In genomic region chr4:152009076-152010051, GRCm38 (mm10) we compare ENCODE assay signal across 8 mouse cellular contexts. TPM values are rescaled to one million over a fixed set of nuclear protein-coding genes. Genes with fewer than 3 reads are reported as not detected.
DNase-seq lines count a peak whose midpoint lies in the region; ATAC-seq and TF ChIP-seq lines count a peak whose summit lies in the region.

No protein-coding gene starts in this region.

- peak overlapping the region; percentile 83 for H3K9ac ChIP-seq in liver, postnatal 0 days (replicated peaks)

- ATAC-seq in liver, postnatal 0 days = peak; percentile 51

- DNase-seq in B cell, adult 2 months = peak; percentile 52 to 61
- peak; percentile 84 for DNase-seq in ZHBTc4 (ENCODE audit: low read depth, low spot score)
- peak; percentile 47 for DNase-seq in embryo, embryonic 9.5 days (ENCODE audit: extremely low spot score)
- peak; percentile 49 for DNase-seq in heart, adult 8-10 months (ENCODE audit: low spot score)
- DNase-seq in layer of hippocampus, adult 18-20 months (ENCODE audit: low spot score in 2 of 2) = peak; percentile 69 to 75
- DNase-seq in liver, postnatal 0 days = peak; percentile 64
- DNase-seq in thymus, postnatal 14 days = peak; percentile 66

- H3K36me3 ChIP-seq in liver, postnatal 0 days (replicated peaks; ENCODE audit: insufficient read depth, low read length) = peaks cover 12% of the 10 kb centered on the region; the same call in 1 of the 2 replicates

- 3% methylated on average over 106 of the region's 115 CpGs for WGBS in liver, postnatal 0 days (ENCODE audit: insufficient replicate concordance)
- under 1% methylated on average over 115 of the region's 115 CpGs for WGBS in olfactory bulb, adult 2 months

- TF ChIP-seq EP300 in liver, postnatal 0 days (IDR thresholded peaks at IDR 0.05; ENCODE audit: low read depth) = no peak

- no peak for TF ChIP-seq POLR2A in olfactory bulb, adult 2 months (IDR thresholded peaks at IDR 0.05; ENCODE audit: insufficient read depth, low read depth, low read length)

- TF ChIP-seq CTCF in liver, postnatal 0 days (IDR thresholded peaks at IDR 0.05; ENCODE audit: low read depth) = no peak
- TF ChIP-seq CTCF in olfactory bulb, adult 2 months (IDR thresholded peaks at IDR 0.05; ENCODE audit: insufficient read depth, low read depth, low read length) = peak; percentile 28; the same call in 1 of the 2 replicates

- H3K27ac ChIP-seq in liver, postnatal 0 days (ENCODE audit: low read depth) = peak overlapping the region; percentile 96
- H3K27ac ChIP-seq in olfactory bulb, adult 2 months (ENCODE audit: insufficient read depth, low read depth, low read length) = peak overlapping the region; percentile 60

- H3K4me3 ChIP-seq in liver, postnatal 0 days (ENCODE audit: low read depth, low read length) = peak overlapping the region; percentile 87
- peak overlapping the region; percentile 78 for H3K4me3 ChIP-seq in olfactory bulb, adult 2 months (ENCODE audit: insufficient read depth, low read depth, low read length)

- peak overlapping the region; percentile 95 for H3K4me2 ChIP-seq in liver, postnatal 0 days (ENCODE audit: low read depth, low read length)

- H3K9me3 ChIP-seq in liver, postnatal 0 days (ENCODE audit: low read length) = no peaks in the 10 kb centered on the region

- H3K4me1 ChIP-seq in liver, postnatal 0 days (ENCODE audit: insufficient read depth) = peaks cover 37% of the 10 kb centered on the region
- H3K4me1 ChIP-seq in olfactory bulb, adult 2 months (ENCODE audit: control insufficient read depth, insufficient read depth, low read length) = peaks cover 46% of the 10 kb centered on the region

- H3K27me3 ChIP-seq in liver, postnatal 0 days (ENCODE audit: insufficient read depth, low read length) = peaks cover 3% of the 10 kb centered on the region; the same call in 1 of the 2 replicates

RNA-seq across cellular contexts. Expression of gene Klhl21, which starts 0.8 kb away (rescaled TPM):
- total RNA-seq in heart, adult 8-10 months (2022) = 100 to 1,000 TPM in 1 of 4 experiments, 10 to 100 TPM in 3; 87.7 to 109 (median 93.7) TPM
- 10 to 100 TPM; 22.2 to 24.4 TPM for total RNA-seq in layer of hippocampus, adult 18-20 months (2021)
- 4.2 TPM in 2 replicates for polyA plus RNA-seq in liver, postnatal 0 days (2015; fragmentation: Nextera tagmentation; extraction: Ambion mirVana)
- not detected in 2 replicates for polyA plus RNA-seq in olfactory bulb, adult 2 months (2012; ENCODE audit: insufficient read depth, insufficient read length, low replicate concordance, missing spikeins)

RNA-seq across cellular contexts. Expression of gene Phf13, which starts 13.3 kb away (rescaled TPM):
- total RNA-seq in heart, adult 8-10 months (2022) = 1 to 10 TPM; 4.6 to 5.7 (median 5.1) TPM
- 10 to 100 TPM; 12.6 to 12.8 TPM for total RNA-seq in layer of hippocampus, adult 18-20 months (2021)
- polyA plus RNA-seq in liver, postnatal 0 days (2015; fragmentation: Nextera tagmentation; extraction: Ambion mirVana) = 3.6 and 4.1 TPM in 2 replicates
- polyA plus RNA-seq in olfactory bulb, adult 2 months (2012; ENCODE audit: insufficient read depth, insufficient read length, low replicate concordance, missing spikeins) = not detected in 2 replicates

RNA-seq across cellular contexts. Expression of gene Zbtb48, which starts 18.1 kb away (rescaled TPM):
- 1 to 10 TPM; 3.8 to 5.7 (median 5.0) TPM for total RNA-seq in heart, adult 8-10 months (2022)
- 10 to 100 TPM; 11.2 to 12.8 TPM for total RNA-seq in layer of hippocampus, adult 18-20 months (2021)
- 7.4 and 8.5 TPM in 2 replicates for polyA plus RNA-seq in liver, postnatal 0 days (2015; fragmentation: Nextera tagmentation; extraction: Ambion mirVana)
- polyA plus RNA-seq in olfactory bulb, adult 2 months (2012; ENCODE audit: insufficient read depth, insufficient read length, low replicate concordance, missing spikeins) = not detected in 2 replicates

RNA-seq across cellular contexts. Expression of gene Thap3, which starts 20.6 kb away (rescaled TPM):
- total RNA-seq in heart, adult 8-10 months (2022) = 10 to 100 TPM; 12.4 to 15.8 (median 13.6) TPM
- total RNA-seq in layer of hippocampus, adult 18-20 months (2021) = 10 to 100 TPM; 24.4 to 28.2 TPM
- polyA plus RNA-seq in liver, postnatal 0 days (2015; fragmentation: Nextera tagmentation; extraction: Ambion mirVana) = 5.7 and 6.8 TPM in 2 replicates
- polyA plus RNA-seq in olfactory bulb, adult 2 months (2012; ENCODE audit: insufficient read depth, insufficient read length, low replicate concordance, missing spikeins) = not detected in 2 replicates

RNA-seq across cellular contexts. Expression of gene Tas1r1, which starts 29.0 kb away (rescaled TPM):
- total RNA-seq in heart, adult 8-10 months (2022) = not detected
- total RNA-seq in layer of hippocampus, adult 18-20 months (2021) = under 1 TPM; 0.41 to 0.64 TPM
- polyA plus RNA-seq in liver, postnatal 0 days (2015; fragmentation: Nextera tagmentation; extraction: Ambion mirVana) = 0.07 TPM in 2 replicates
- not detected in 2 replicates for polyA plus RNA-seq in olfactory bulb, adult 2 months (2012; ENCODE audit: insufficient read depth, insufficient read length, low replicate concordance, missing spikeins)

Comparison
In these comparisons a context has a peak if more than half of its experiments do, and no peak if none do; other contexts are left out.
1. Peak in every context shown above with its lines: DNase-seq, ATAC-seq, H3K4me3 ChIP-seq and H3K27ac ChIP-seq.